Mouse (Mus musculus): ENCODE measurements at regions not wholly inside any gene's neighbourhood (a gene's known extent, or its start where the extent isn't known, plus 50 kb on each side); places are given as distances from the start of the nearest gene placed in this dataset.

DNA sequence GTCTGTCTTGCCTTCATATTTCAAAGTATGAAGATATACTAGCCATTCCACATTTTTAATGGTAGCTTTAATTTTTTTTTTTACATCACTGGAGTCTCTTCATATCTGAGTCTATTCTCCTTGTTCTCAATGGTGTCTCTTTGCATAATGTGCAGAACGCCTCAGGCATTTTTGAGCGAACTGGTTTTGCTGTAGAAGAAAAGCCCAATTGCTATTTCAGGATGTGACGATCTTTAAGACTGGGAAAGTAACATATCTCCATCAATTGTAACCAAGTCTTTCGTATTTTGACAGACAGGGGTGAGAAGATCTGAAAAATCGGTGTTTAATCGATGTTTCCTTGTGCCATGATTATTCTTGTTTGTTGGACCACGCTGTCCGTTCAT is 183.7 kb upstream of the Ednrb start:
- no peak for TF ChIP-seq CTCF (IDR thresholded peaks at IDR 0.05; ENCODE audit: low read depth, low read length)
- no peak for TF ChIP-seq POLR2A (IDR thresholded peaks at IDR 0.05; ENCODE audit: extremely low read depth, insufficient read depth, low read length)

Measured in liver, adult 2 months (tissue).